Mouse (Mus musculus) erythroblast, embryonic 14.5 days (primary cell): ENCODE results near the gene Ptpn3.

Source experiments
- GATA1 ChIP-seq: IDR thresholded peaks from 2 replicates; pipeline ENCODE4 v1.6.1; 2012; ENCODE audit warnings: low read length, inconsistent platforms, mixed read lengths
- TAL1 ChIP-seq: IDR thresholded peaks from 3 replicates; pipeline ENCODE4 v1.6.1; 2012; ENCODE audit warnings: low read length, inconsistent platforms, mixed read lengths

DNA sequence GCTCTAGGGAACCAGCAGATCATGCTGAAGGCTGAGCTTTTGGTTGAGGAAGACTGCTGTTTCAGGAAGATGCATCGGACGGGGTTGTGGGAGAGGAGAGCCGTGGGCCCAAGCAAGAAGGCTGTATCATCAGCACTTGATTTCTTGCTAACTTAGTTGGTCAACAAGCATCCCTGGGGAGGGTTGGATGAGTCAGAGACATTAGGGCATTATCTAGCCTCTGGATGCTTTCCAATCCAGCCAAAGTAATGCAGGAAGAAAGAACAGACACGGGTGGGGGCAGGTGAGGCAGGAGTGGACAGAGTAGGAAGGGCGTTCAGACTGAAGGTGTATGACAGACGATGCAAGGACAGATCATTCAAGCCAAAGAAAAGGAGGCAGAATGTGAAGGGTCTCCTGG, 101.0 kb downstream of the Ptpn3 start:
- TF ChIP-seq GATA1 (no peak), TAL1 (no peak)
